Mouse (Mus musculus): ENCODE results near the gene Hgd. TPM values are rescaled to one million over a fixed set of nuclear protein-coding genes. Genes with fewer than 3 reads are reported as not detected.
A peak's percentile ranks its signal among the peaks of the same experiment; 100 is the strongest.

Hgd gene
- under 1 TPM in 1 of 4 experiments, not detected in 3; 0.27 TPM for total RNA-seq (2022)

DNA sequence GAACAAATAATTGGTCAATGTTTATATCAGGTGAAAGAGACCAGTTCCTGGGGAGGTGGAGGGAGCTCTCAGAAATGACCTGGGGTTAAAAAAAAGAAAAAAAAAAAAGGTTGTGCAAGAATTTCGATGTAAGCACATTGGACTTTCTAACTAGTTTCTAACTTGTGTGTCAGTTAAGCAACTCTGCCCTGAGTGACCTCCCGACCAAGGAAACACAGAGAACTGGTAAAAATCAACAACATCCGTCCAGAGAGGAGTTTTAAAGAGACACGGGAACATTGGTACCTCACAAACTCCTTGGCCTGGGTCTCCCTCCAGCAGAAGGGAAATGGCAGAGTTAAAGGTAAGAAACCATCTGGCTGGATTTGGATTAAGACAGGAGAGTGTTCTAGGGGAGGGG lies at the start of gene Hgd:
Gene Hgd, plus strand, starts transcription at position 160 of the 400 bp plus-strand sequence.
- DNase-seq (ENCODE audit: low spot score in 2 of 2): no peak

DNA sequence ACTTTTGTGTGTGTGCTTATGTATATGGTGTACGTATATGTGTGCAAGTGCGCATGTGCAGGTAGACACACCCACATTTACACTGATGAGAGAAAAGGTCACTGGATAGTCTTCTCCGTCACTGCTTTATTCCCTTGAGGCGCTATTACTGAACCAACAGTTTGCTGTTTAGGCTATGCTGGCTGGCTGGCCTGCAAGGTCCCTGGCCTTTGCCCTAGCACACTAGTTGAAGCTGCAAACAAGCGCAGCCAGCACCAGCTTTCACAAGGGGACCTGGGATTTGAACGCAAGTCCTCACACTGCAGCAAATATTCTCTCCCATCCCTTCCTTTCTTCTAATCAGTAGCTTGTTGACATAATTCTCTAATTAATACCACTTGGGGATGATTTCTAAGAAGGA lies 49.8 kb upstream of the Hgd start:
- no peak for DNase-seq (ENCODE audit: low spot score in 2 of 2)

DNA sequence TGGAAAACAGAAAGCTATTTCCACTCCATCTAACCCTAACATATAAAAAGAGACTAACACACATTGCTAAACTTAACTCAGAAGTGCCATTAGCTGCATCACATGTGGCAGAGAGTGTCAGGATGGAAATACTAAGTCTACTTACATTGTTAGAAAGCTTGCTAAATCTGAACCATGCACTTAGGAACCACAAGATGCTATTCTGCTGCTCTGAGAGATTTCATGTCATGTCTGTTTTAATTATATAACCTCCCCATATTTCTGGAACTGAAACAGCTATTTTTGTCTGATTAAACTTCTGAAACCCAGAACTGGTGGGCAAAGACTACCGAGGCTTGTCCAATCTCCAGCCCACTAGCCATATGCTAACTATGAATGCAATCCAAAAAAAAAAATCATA lies 47.9 kb upstream of the Hgd start:
- no peak for DNase-seq (ENCODE audit: low spot score in 2 of 2)

DNA sequence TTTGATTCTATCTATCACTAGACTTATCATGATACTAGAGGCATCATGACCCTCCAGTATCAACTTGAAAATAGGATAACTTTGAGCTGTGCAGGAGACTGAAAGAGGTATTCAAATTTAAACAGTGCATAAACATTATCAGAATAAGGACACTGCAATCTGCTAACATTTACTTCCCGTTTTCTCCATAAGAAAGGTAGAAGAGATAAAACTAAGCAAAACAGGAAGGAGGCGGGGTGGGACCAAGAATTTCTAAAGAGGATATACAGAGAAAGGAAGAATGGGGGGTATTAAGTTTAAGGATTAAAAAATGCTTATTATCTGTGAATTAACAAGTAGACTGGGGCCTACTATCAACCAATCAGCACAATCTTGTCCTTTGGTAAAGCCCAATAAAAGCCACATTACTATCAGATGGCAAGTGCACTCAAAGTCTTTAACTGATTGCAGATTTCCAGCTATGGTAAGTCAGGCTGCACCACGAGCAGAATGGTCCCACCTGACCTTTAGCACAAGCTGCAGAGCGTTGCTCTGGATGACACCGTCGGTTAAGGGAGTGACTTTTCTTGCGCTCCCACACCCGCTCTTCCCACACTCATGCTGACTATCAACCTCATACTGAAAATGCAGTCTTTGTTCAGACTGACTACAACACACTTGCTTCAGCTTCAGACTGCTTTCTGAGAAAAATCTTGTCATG lies 46.4 kb upstream of the Hgd start:
- no peak for DNase-seq (ENCODE audit: low spot score in 2 of 2)

DNA sequence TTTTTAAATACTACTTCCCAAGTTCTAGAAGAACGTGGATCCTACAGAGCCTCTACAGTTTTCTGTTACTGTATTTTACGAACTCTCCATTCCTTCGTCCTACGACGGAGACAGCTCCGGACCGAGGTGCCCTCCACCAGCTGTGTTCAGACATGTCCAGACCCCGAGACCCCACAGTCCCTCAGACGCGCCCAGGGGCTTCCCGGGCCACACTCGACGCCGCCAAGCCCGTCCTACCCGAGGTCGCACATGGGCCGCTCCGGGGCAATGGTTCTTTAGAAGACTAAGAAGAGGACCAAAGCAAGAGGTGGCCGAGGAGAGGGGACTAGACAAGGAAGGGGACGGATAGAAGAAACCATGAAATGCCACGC lies 40.7 kb upstream of the Hgd start:
- no peak for DNase-seq (ENCODE audit: low spot score in 2 of 2)

DNA sequence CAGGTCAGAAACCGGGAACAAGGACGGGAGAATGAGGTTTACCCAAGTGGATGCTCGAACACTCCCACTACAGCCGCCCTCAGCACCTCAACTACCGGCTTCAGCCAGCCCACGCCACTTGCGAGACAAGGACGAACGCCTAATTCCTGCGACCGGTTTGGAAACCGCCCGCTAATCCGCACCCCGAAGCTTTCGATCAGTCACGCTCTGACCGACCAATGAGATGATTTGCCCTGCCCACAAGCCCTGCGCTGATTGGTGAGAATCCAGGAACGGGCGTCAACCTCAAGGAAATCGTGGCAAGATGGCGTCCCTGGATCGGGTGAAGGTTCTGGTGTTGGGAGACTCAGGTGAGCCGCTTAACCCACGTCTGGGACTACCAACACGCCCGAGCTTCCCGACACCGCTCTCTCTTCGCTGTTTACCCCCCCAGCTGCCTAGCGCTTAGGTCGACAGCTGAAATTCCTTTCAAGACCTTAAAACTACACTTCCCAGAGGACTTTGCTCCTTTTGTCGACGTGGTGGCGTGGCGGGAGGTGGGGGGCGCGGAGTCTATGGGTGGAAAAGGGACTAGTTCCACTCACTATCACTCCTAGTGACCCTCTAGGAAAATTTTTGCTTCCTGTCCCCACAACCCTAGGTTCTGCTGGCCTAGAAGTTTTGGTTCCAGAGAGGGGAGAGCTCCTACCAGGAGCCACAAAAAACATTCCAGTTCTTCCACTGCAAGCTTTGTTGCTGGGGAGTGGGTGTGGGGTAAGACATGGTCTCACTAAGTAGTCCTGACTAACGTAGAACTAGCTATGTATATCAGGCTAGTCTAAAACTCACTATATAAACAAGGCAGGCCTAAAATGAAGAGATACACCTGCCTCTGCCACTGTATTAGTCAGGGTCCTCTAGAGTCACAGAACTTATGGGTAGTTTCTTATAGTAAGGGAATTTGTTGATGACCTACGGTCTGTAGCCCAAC lies 40.1 kb upstream of the Hgd start, which contains the start of the genes Gtf2e1 and Rabl3:
Gene Gtf2e1, minus strand, starts transcription at position 179 of the 970 bp plus-strand sequence.
Gene Rabl3, plus strand, starts transcription at position 275 of the 970 bp plus-strand sequence.
- DNase-seq (ENCODE audit: low spot score in 2 of 2): peak; percentile 96 to 97

DNA sequence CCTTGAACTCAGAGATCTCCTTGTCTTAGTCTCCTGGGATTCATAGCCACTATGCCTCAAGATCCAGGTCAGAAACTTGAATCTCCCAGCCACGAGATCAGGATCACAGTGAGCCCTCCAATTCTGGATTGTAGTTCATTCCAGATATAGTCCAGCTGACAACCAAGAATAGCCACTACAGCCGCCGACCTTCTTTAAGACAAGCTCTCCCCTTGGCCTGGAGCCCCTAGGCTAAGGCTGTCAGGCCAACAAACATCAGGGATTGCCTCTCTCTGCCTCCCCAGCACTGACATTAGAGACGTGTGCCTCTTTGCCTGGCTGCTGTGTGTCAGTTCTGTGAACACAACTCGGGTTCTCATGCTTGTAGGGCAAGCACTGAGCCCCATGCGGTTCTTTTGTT lies 39.2 kb upstream of the Hgd start:
- DNase-seq (ENCODE audit: low spot score in 2 of 2): peak; percentile 29 to 60

DNA sequence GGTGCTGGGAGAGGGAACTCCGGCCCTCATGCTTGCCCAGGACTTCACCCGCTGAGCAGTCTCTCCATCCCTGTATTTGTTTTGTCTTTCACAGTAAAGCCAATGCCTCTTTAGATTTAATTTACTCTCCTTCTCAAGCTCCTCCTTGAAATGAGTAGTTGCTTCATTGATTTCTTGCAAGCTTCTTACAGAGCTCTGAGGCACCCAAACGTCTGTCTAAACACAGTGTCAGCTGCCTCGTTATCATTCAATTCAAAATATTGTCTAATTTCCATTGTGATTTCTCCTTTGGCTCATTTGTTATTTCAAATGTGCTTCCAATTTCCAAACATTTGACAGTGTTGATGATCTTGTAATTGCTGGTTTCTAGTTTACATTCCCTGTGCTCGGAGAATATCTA lies 33.6 kb upstream of the Hgd start:
- DNase-seq (ENCODE audit: low spot score in 2 of 2): no peak

DNA sequence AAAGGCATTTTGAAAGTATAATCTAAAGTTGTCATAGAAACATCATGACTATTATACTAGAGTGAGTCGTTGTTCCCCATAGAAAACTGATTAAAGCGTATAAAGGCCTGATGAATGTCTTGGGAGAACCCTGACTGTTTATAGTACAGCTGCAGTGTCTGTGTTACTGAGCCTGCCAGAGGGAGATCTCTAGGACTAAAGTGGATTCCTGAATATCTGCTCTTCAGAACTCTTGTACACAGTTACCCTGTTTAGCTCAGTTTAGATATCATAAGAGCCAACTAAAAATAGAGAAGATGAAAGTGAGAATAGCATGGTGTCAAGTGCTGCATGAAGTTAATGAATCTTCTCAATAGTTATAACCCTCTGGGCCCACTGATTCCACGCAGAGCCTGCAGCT lies 29.7 kb upstream of the Hgd start:
- DNase-seq (ENCODE audit: low spot score in 2 of 2): no peak

DNA sequence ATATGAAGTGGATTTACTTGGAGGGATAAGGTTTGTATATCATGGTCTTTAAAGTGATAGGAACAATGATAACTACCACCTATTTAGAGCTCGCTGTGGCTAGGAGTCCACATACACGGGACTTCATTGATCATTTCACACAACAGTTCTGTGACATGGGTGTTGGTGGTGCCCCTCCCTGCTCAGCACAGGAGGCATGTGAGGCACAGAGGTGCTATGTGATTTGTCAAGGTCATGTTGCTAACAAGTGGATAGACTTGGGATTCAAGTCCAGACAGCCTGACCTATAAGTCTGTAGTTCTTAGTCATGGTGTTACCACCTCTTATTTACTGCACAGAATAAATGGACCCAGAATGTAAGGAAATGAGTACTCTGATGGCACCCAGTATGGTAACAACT lies 29.0 kb upstream of the Hgd start:
- DNase-seq (ENCODE audit: low spot score in 2 of 2): no peak

DNA sequence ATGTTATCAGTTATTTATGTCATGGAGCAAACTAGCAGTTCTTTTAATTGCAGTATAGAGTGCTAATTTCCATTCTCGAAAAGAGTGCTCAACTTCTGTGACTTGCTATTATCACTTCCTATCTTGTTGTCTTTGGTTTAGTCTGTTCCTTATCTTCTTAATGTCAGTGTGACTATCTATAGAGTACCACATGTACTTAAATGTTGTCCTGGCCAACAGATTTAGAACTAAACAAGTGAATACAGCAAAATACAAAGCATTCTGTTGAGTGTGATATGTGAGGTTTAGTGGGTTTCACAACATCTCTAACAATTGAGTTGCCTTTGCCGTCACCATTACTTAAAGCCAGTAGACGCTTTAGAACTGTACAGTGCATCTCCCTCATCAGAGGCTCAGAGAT lies 27.1 kb upstream of the Hgd start:
- DNase-seq (ENCODE audit: low spot score in 2 of 2): no peak

DNA sequence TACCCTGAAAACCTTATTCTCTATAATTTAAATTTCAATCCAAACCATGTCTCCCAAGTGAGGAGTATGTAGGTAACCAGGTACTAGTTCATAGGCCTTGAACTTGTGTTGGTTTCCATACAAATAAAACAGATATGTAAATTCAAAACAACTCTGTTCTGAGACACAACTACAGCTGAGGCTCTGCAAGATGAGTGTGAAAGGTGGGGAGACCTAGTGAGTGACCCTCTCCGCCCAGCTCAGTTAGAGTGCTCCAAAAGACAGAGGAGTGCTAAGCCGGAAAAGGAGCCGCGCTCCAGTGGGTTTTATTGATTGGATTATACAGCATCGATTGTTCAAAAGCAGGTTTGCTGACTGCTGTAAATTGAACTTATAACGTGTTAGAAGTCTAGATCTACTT lies 17.5 kb upstream of the Hgd start:
- DNase-seq (ENCODE audit: low spot score in 2 of 2): no peak

DNA sequence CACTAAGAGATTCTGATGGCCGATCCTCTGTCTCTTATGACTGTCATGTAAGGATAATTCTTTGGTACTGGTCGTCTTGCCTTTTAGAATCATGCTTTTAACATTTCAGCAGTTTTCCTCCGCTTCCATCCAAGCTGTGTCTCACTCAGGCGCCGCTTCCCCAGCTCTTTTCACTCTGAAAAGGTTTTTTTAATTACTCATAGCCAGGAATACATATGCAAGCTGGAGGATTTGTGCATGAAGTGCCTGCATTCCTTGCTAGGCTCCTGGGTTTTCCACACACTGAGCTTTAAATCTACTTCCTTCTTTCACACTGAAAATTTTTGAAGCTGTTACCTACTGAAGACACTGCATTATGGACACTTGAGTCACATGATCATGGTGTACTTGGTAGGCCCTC lies 17.0 kb upstream of the Hgd start:
- no peak for DNase-seq (ENCODE audit: low spot score in 2 of 2)

DNA sequence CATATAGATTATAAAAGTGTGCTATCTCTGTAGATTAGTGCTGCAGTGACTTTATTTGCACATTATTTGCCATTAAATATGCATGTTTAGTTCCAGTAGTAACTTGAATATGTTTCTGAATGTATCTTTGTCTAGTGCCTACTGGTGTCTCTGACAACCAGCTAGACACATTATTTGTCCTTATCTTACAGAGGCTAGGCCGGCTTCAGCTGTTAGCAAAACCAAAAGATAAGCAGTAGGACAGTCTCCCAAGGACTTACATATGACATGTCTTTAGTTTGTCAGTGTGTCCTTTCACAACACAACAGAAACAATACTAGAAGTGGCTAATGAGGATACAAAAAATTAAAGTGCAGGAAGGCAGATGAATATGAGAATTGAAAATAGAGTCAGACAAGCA lies 14.8 kb upstream of the Hgd start:
- no peak for DNase-seq (ENCODE audit: low spot score in 2 of 2)

DNA sequence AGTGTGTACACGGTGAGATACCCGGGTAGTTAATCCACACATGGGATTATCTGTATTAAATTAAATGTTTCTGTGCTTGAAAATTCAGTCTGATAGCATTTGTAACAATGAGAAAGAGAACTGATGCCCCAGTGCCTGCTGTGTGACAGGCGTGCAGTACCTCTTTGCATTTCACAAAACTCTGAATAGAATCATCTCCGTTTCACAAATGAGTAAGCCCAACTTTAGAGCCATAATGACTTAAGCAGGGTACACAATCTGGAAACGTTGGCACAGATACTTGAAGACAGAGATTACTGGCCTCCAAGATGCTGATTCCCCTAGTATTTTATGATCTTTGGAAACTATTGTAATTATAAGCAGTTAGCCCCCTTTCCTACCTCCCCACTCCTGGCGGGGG lies 13.8 kb upstream of the Hgd start:
- DNase-seq (ENCODE audit: low spot score in 2 of 2): no peak

DNA sequence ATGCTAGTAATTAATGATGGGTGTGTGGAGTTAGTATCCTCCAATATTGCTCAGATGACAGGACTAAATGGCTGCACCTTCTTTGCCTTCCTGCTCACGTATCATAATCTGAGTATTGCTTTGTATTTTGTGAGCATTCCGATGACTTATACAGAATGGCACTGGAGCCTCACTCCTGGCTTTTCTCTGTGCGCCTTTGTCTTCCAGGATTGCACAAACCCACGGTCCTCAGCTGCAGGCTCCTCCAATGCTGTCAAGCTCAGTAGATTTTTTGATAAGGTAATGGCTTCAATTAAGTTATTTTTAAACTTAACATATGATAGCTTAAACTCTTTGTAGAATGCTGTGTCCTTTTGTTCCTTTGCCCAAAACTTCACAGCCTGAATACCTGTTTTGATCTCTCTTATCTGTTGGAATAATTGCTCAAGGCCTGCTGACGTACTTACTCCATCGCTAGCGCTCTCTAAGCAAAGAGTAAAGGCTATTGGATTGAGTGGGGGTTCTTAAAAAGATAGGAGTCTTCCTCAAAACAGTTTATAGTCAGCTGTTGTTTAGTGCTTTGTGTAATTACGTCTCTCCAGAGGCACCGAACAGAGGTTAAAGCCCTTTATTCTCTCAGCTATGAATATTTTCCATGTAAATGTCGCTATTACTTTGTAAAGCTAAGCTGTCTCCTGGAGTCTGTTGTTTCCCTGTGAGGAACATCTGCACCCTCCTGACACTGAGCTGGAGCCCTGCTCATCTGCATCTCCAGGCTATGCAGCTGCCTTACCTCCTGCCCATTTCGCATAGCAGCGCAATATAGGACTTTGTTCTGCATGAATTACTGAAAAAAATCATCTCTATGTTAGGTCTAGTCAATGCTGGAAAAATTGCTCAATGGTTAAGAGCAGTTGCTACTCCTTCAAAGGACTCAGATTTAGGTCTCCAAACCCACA lies 12.6 kb upstream of the Hgd start:
- no peak for DNase-seq (ENCODE audit: low spot score in 2 of 2)

DNA sequence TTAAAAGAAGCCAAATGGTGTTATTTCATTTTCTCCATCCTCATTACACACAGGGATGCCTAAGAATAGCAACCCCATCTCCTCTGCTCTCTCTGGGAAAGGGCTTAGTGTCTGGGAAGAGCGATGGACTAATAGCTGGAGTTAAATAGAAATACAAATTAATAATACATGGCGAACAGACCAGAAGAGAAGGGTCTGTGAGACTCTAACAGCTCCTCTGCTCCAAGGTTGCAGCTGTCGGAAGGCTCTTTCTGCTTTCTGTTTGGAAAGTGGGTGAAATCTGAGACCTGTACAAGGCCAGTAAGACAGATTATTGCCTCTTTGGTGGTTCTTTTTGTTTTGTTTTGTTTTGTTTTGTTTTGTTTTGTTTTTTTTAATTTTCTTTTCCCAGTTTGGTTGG lies 8.4 kb upstream of the Hgd start:
- DNase-seq (ENCODE audit: low spot score in 2 of 2): no peak

DNA sequence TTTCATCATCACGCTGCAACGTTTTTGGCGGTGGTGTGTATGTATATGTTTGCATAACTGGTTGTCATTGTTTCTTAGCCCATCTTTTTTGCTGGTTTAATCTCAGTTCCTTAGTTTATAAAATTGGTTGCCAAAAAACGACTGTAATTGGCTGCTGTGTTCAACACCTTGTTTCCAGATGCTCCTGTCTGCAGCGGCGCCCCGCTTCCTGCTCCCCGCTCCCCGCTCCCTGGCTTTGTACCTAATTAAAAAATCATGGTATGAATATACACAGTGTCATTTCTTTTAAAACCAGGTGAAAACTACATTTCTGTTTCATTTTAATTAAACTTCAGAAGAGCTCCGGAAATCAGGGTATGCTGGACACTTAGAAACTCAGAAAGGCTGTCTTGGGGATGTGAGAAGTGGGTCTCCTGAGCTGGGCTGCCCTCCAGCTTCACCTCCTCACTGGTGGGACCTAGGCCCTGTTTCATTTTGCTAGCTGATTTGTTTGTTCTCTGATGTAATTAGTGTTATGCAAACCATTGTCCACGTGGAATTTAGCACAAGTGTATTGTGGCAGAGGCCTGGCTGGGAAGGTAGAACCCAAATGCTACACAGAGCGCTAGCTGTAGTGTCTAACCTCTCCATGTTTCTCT lies 7.7 kb upstream of the Hgd start:
- no peak for DNase-seq (ENCODE audit: low spot score in 2 of 2)

DNA sequence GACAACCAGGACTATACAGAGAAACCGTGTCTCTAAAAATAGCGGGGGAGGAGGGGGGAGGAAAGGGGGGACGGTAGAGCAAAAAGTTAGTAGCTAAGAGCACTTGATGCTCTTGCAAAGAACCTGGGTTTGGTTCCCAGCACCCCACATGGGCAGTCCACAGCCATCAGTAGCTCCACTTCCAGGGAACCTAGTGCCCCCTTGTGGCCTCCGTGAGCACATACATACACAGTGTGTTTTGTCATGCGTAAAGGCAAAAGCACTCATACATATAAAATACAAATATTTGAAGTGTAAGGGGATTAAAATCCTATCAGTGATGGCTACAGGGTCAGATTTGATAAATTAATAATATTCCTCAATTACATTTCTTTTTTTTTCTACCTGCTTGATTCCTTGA lies 6.9 kb upstream of the Hgd start:
- no peak for DNase-seq (ENCODE audit: low spot score in 2 of 2)

DNA sequence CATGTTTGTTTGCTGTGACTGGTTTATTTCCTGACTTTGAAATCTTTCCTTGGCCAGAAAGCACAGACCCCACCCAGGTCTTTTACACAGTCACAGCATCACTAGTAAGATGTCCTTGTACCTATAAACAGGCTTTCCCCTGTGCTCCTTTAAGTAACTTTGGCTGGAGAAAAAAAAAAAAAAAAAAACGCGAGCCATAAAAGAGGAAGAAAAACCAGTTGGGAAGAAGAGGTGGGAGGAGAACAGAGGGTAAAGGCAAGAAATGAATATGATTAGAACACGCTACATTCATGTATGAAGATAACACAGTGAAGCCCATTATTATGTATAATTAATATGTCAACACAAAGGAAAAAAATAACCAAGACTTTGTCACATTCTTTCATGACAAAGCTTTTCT lies 4.6 kb upstream of the Hgd start:
- DNase-seq (ENCODE audit: low spot score in 2 of 2): no peak

DNA sequence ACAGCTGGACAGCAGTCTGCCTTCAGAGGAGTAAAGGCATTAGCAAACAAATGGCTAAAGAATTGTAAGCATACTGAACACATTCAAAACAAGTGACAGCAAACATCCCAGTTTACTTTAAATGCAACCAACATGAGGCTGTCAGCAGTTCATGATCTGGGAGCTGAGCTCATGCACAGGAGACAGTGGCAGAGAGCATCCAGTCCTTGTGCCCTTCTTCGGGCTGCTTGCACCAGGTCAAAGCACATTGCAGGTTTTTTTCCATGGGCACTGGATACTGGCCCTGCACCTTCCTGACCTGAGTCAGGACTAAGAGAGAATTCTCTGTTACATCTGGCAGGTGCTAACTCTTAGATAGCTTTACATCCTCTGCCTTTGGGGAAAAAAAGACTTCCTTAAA lies 362 bp upstream of the Hgd start:
- no peak for DNase-seq (ENCODE audit: low spot score in 2 of 2)

Data from gastrocnemius, adult 8-10 months (tissue).